Mouse (Mus musculus) heart, adult 18-20 months (tissue): ENCODE results near the gene Msantd2. TPM values are rescaled to one million over a fixed set of nuclear protein-coding genes. Genes with fewer than 3 reads are reported as not detected.
A peak's percentile ranks its signal among the peaks of the same experiment; 100 is the strongest.

Experiments used
- DNase-seq, 2 experiments: peaks; one replicate each; pipeline ENCODE4 v3.0.0; 2021 to 2022; ENCODE audit warnings: mixed read lengths in 1 of 2
- total RNA-seq, 2 experiments: library from RNA; stranded (reverse); gene quantifications; 2 replicates each; pipeline ENCODE4 v1.2.3; 2021

The Msantd2 gene
- total RNA-seq, 2 experiments from 2014 or later, result 5.9 to 7.9 TPM

DNA sequence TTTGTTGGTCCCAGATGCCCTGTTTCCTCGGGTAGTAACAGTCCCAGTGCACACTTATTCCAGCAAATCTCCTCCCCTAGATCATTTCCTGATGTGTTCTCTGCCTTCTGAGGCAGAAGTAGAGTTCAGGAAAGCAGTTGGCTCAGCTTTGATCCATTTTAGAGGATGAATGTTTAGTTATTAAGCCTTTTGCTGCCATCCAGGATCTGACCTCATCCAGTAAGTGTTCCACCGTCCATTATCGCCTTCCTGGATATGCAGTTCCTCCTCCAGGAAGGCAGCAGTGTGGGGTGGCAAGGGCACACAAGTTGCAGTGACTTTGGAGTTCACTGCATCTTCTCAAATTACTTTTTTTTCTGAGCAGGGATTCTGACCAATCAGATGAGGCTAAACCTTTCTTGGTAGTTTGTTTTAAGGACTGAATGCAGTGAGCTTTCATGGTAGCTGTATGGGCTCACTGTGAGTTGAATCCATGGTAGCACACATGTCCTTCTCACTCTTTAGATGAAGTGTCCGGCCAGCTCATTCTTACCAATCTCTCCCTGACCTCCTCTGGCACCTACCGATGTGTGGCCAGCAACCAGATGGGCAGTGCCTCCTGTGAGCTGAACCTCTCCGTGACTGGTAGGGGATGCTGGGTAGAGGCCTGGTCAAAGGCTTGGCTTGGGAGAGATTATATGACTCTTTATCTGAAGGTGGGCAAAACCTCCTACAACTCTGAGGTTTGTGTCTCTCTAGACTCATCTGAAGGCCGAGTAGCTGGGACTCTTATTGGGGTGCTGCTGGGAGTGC is 52.9 kb downstream of the Msantd2 start:
- no peak for DNase-seq

DNA sequence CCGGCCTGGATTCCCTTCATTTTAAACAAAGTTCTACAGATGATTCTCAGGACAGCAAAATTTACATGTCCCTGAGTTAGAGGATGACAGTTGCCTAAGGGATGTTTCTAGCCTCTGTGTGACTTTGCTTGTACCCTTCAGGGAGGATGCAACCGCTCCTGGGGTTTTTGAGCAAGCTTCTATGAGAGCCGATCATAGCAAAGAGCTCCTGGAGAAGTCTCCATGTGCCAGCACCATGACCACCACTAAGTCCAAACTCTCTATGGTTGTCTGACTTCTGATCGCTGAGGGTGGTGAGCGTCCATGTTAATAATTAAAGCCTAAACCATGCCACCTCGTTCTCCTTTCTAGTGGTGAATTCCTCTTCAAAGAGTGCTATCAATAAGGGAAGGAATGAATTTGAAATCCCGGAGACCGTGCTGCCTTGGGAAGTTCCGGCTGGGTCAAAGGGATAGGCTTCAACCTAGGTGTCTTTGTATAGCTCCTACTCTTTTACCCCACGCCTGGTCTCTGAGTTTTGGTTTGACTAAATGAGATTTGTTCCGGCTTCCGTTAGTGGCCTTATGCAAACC is 54.8 kb downstream of the Msantd2 start:
- no peak for DNase-seq

DNA sequence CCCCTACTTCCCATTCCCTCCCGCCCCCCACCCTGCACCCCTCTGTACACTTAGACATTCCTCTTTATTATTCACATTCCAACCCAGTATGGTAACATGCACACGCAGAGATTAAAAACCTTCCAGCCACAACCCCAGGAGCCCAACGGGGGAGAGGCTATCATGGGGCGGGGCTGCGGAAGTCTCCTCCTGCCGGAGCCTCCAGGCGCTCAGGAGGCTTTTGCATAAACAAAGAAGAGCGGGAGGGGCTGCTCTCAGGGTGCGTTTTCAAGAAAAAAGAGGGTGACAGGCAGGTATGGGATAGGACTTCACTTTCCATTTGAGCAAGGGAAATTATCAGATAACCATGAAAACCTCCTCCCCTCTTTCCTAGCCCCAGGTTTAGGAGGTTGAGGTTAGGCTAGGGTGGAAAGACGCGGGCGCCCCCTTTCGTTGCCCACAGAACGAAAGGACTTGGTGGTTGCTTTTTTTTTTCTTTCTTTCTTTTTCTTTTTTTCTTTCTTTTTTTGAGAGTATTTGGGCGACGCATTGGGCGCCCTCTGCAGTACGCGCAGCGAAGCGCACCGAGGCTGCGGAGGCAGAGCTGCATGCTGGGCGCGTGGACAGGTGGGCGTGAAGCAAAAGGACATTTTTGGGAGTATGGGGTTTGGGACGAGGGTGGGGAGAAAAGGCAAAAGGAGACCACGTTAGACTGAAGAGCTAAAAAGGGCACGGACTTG is 55.5 kb downstream of the Msantd2 start:
- DNase-seq, result peak; percentile 78 to 81

DNA sequence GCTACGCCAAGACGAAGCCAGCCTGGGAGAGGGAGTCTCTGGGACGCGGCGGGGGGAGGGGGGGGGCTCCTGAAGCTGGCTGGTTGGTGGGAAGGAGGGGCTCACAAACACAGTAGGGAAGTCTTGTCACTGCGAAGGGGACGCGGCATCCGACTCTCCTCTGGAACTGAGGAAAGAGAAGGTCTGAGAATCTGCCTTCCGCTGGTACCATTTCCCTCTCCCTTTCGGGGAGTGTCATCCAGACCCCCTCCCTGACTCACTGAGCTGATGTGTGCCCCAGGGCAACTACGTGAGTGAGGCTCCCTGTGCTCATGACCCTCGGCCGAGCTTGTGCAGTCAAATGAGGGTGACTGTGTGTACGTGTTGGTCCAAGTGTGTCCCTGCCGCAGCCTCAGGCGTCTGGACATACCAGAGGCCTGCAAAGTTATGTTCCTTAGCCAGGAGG is 56.1 kb downstream of the Msantd2 start:
- DNase-seq, result peak in 1 of 2 experiments; percentile 34

DNA sequence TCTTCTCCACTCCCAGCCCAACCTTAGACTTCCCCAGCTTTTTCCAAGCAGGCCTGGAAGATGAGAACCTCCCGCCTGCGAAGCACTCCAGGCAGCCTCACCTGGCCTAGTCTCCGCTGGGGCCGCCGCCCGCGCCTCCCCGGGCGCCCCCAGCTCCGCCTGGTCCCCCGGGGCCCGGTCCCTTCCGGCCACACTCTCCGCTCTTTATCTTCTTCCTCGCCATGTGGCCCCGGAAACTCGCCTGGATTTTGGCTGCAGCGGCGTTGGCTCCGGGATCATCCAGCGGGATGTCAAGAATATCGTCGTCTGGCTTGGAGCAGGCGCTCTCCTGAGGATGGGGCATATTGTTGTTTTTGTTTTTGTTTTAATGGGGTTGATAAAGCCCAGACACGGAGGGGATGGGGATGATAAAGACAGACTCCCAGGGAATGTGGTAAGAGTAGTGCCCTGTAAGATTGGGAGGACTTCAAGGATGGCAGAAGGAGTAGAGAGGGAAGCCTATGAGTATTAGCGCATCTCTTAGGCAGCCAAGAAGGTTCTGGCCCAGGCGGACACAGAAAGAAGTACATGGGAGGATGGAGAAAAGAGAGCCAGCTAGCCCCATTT is 56.8 kb downstream of the Msantd2 start:
- peak; percentile 37 to 45 for DNase-seq

DNA sequence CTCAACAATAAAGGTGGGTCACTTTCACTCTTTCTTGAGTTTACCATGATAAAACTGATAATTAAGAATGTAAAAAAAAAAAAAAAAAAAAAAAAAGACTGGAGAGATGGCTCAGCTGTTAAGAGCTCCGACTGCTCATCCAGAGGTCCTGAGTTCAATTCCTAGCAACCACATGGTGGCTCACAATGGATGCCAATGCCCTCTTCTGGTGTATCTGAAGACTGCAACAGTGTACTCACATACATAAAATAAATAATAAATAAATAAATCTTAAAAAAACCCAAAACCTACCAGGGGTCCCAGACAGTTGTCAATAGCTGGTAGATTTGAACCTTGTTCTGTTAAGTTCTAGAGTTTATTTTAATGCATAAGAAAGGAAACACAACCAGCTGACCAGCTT is 57.8 kb downstream of the Msantd2 start:
- no peak for DNase-seq

DNA sequence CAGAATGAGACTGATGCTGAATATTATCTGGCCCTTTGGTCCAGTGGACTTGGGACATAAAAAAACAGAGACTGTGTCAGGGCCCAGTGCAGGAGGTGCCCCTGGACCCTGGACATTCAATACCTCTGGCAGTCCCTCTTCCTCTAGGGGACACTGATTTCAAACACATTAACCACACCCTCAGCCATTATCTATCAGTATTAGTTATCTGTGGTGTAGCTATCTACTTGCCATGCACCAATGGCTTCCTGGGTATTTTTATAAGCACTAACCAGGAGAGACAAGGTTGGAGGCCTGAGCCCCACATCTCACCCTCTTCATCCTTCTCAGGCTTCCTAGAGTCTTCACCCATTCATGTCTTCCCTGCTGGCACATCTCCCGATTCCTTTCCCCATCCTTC is 61.3 kb downstream of the Msantd2 start:
- no peak for DNase-seq

DNA sequence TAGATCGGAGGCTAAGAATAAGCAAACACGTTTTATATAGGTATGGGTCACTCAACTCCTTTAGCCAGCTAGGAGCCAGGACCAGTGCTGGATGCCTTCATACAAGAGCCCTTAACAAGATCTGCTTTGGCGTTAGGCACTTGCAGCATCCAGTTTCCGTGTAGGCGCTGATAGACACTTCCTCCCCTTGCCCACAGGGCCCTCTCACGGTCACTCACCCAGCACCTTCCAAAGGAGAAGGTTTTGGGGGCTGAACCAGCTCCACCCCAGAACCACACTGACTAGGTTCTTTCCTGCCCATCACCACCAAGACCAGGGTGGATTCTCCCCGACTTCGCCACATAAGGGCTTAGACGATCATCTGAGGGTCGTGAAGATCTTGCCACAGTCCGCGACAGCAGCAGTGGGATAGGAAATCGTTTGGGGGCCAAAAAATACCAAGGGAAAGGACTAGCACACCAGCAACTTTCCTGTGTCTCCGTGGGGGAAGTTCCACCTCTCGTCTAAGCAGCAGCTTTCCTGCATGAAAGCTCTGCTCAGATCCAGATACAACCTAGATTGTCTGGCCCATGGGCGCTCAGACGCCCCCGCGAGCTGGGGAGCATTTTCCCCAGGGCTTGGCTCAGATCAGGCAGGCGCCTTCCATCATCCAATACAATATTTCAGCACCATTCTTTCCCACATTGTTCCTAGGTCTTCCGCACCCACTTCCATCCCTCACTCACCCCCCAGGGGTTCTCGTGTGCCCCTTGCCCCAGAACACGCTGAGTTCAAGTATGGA is 62.8 kb downstream of the Msantd2 start:
- DNase-seq, result no peak

DNA sequence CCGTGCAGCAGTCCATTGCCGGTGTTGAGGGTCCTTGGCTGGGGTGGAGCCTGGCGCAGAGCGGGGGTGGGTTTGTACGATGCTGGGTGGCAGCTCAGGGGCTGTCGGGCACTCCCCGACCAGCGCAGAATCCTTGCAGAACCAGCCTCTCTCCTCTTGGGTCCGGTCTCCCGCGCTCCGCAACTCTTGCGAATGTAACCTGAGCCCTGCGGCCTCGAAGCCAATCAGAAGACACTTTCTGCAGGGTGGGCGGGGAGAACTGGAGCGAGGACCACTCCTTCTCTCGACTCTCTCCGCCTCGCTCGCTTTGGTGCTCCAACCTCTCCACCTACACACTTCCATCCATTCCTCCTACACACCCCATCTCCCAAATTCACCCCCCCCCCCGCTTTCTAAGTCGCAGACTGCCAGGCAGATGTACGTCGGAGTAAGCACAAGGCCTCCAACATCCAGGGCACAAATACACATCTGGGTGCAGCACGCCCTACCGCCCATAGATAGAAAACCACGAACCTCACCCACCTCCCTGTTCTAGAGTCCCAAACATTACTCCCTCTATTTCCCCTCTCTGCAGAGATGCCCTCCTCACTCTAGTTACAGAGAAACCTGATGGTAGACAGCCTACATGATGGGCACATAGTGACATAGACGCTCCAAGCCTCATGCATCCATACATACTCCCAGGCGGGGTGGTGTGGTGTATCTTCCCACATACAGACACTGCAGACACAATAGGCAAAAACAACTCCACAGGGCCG is 63.6 kb downstream of the Msantd2 start, which contains the start of gene Nrgn:
Gene Nrgn (minus strand): TSS at position 369 of the 758 bp plus-strand sequence.
- peak; percentile 84 to 85 for DNase-seq

DNA sequence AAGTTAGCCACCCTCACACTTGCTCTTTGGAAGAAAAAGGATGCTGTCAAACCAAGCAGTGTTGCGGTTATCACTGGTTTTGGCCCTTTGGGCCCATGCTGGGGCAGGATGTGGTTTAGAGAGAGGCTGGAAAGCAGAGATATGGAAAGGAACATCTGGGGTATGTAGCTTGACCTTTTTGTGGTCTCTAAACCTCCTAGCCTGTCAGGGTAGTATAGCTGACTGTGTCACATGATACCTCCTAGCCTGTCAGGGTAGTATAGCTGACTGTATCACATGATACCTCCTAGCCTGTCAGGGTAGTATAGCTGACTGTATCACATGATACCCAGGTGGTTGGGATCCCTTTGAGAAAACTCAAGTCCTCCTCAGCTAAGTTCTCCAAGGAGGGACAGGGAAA is 65.2 kb downstream of the Msantd2 start:
- no peak for DNase-seq

DNA sequence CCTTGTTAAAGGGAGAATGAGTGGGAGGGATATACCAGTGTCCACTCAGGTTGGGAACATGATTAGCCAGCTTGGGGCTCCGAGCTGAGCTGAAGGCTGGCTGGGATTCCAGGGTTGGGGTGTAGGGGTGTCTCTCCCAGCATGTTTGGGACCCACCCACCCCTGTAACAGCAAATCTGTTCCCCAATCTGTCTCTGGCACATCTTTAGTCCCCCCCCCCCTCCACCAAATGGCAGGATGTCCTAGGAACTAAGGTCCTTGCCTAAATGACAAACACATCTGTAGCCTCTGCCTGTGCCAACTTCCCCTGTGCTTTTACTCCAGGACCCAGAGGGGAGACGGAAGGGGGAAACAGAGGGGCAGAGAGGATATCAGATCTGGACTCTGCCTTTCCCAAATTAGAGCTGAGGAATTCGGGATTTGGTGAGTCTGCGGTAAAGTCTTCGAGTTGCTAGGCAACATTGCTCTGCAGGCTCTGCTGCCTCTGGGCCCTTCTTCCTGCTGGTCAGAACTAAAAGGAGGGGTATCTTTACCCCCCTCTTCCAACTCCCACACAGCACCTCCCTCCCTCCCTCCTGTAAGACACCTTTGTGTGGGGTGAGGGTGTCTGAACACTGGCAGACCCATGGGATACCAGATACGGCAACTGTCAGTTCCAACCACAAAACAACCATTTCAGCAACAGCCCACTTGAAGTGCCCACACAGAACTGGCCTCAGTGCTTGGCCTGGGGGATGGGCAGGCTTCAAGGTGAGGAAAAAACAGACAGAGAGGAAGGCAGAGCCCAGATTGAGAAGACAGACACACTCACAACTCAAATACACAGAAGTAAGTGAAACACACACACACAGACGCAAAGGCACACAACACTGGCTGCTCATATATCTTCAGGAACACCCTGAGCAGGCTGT is 66.0 kb downstream of the Msantd2 start, which contains the start of gene Siae:
Gene Siae (plus strand): TSS at position 861 of the 911 bp plus-strand sequence.
- DNase-seq, result no peak

DNA sequence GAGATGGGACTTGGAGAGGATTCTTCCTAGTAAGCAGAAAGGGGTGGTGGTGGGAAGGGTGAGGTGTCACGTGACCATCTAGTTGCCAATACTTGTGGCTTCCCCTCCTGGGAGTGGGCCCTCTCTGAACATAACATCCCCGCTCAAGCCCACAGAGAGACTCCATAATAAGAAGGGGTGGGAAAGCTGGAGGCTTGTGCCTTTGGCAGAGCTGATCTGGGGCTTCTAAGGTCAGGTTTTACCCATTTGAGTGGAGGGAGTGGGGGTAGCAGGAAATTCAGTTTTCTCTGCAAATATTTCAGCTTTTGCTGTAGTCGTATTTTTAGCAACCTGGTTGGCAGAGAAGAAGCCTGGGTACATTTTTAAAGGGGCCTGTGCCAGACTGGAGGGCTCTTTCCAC is 67.2 kb downstream of the Msantd2 start:
- no peak for DNase-seq

DNA sequence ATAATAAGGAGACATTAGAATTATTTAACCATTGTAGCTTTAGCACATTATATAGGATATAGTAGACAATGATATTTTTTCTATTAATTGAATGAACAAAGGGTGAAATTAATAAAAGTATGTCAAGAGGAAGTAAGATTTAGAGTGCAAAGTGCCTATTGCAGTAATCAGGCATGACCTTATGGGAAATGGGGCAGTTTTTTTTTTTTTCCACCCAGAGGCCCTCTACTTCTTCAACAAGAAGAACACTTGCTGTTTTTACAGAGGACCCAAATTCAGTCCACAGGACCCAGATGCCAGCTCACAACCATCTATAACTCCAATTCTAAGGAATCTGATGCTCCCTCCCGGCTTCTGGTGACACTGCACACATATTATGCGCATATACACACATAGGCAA is 71.5 kb downstream of the Msantd2 start:
- DNase-seq, result no peak

DNA sequence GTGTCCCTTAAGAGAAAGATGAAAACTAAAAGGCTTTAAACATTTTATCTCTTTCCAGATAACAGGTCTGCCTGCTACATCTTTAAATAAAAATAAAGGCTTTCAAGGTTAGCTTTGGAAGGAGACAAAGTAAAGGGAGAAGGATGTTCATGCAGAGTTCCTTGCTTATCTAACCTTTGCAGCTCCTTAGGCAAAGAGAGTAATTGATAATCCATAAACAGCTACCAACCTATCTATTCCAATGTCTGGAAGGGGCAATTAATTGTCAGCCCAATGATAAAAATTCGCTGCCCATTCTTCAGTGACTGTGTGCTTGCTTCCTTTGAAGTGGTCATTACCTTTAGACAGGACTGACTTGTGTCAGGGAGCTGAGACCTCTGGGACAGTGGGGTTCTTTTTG is 74.7 kb downstream of the Msantd2 start:
- DNase-seq, result no peak

DNA sequence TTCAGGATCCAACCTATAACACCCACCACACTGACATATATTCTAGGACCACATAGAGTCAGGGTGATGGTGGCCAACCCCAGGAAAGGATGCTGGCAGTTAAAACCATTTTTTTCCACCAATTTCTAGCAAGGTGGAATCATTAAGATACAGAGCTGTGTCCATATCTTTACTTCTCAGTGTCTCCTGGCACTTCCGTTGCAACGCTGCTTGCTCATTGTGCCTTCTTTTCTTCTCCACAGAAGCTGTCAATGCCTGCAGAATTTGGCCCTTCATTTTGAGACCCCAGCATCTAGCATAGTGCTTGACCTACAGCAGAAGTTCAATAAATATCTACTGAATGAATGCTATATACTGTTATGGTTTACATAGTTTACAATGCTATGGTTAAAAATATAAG is 77.9 kb downstream of the Msantd2 start:
- no peak for DNase-seq

DNA sequence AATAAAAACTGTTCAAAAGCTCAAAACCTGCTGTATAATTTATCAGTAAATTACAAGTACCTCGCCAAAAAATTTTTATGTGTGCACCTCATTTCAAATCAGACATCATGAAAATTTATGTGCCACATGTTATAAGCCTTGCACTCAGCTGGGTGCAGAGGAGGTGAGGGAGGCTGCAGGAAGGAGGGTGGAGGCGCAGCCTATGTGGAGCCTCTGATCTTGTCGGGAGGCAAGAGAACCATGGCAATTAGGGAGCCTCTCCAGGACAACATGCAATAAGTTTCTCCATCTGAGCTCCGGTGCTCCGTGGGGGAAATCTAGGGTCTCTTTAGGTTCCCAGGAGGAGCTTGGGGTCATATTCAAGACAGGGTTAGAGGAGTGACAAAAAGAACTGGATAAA is 78.3 kb downstream of the Msantd2 start:
- DNase-seq, result no peak

DNA sequence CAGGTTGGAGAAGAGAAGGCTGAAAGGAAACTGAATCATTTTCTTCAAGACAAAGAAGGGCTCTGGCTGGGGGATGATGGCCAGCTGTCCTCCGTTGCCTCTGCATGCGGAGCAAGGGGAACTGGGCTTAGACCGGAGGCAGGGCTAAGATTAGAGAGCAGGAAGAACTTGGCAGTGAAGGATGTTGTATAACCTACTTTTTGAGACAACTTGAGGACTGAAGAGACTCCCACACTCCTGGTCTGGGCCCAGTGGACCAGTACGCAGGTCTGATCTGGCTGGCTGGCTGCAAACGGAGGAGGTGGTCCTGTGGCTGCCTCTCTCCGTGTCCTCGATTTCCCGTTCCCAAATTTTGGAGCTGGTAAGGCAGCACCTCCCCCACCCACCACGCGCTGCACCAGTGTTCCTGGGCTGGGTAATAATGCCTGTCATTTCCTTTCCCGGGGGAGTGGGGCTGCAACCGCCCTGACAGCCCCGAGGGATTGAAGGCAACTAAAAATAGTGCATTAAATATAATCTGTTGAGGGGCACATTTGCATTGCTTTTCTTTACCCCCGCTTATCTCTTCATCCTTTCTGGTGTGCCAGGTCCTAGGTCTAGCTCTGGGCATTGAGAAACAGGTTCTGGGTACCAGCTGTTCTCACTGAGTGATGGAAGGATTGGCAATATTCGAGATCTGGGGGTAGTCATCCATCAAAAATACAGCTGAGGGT is 78.9 kb downstream of the Msantd2 start:
- DNase-seq, result peak; percentile 53 to 60

DNA sequence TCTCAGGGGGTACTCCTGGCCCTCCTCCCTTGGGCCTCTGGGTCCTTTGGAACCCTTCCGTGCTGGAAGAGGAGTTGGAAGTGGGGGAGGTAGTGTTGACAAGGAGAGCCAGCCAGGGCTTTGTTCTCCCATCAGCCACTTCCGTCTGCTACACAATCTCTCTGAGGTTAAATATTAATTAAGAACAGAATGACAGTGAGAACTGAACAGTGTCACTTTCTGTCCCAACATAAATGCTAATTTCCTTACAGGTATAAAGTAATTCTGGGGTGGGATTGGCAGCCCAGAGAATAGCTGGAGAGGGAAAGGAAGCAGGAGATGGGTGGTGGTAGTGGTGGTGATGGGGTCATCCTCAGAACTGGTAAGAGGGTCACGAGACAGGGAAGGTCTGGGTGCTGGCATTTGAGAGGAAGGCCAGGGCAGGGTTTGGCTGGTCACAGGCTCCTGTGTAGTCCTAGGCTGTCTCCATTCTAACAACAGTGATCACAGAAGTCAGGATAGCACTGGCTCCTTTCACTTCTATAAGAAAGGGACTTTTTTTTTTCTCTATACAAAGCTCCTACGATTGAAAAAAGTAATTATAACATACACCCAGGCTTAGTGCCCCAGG is 79.6 kb downstream of the Msantd2 start:
- DNase-seq, result no peak
